Mouse (Mus musculus) cerebral cortex, adult 2 months (tissue): ENCODE measurements around the gene Atn1.

Source experiments
- WGBS: fragments of 180-500 bp; shearing (Covaris S2); methylation state at CpG from one replicate; pipeline ENCODE4 v1.1.7; 2018; 5-methylcytosine and 5-hydroxymethylcytosine counted together

Atn1 gene

DNA sequence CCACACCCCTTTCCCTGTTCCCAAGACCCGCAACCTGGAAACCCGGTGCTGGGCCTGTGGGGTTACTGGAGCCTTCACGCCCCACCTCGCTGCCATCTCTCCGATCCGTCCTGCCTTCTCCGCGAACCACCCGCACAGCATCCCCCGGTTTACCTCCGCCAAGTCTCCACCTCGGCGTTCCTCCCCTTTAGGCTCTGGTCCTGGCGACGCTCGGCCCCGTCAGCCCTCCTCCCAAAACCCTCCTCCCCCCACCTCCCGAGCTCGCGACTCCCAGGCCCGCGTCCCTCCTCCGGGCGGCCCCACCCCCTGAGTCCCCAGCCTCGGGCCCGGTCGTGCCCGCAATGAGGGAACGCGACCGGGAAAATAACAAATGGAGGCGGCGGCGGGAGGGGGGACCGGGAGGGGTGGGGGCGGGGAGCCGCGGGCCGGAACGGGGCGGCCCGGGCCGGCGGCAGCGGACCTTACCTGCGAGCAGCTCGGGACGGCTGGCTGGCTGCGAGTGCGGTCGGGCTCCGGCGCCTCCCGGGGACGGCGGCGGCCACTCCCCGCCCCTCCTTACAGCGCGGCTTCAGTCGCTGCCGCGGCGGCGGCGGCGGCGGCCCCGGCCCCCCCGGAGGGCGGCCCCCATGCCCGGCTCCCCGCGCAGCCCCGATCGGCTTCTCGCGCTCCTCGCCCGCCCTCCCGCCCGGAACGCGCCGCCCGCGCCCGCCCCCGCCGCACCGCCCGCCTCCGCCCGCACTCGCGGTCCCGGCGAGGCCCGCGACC is at the start of gene Atn1, which contains the start of gene Gm45234:
Gene Atn1, minus strand, starts transcription at position 694 of the 765 bp plus-strand sequence.
Gene Gm45234, minus strand, starts transcription at position 191 of the 765 bp plus-strand sequence.
- 1% methylated on average over 77 of the region's 100 CpGs for WGBS

DNA sequence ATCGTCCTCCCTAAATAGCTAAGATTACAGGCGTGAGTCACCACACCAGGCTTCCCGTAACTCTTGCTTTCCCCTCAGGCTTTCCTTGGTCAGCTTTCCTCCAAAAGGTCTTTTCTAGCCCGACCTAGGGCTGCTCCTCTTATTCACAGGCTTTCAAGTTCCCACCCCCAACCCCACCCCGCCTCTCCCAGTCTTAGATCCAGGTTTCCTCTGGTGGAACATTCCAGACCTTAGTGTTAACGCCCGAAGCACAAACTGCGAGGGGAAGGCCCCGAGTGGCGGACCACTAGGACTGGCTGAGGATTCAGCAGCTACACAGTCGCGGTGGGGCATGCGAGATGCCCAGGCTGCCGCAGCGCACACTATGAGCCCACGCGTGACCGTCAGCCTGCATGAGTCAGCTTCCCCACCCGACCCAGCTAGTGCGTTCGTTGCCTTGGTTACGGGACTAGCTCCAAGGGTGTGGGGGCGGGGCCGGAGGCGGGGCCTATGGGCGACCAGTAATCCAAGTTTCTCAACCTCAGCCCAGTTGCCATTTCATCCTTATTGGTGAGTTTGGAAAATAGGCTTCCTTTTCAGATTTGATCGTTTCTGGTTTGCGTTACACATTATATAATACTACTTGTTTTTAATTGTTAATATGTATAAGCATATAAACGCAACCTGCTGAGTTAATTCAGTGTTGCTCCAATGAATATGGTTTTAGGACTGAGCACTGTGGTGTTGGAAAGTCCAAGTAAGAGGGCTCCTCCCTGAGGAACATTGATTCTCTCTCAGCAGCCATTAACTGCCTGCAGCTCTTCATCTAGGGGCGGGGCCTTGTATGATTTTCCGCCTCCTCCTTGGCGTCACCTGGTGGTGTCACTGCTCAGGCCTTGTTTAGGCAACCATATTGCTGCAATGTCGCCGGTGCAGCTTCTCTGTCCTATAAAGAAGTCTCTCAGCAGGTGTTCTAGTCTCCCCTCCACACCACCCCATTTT is 49.3 kb upstream of the Atn1 start:
- 2% methylated on average over 34 of the region's 34 CpGs for WGBS

DNA sequence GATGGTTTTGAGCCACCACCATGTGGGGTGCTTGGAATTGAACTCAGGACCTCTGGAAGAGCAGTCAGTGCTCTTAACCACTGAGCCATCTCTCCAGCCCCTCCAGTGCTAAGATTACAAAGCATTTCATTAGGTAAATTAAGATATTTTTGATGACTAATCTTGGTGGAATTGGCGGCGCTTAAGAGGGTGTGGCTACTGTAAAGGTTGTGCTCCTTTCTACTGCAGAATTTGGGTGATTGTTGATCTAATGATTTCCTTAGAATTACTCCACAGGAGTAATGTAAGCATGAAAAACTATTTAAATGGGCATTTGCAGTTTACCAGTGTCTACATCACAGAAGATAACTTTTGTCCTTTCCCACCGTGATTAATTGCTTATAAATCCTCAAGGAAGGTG is 48.0 kb upstream of the Atn1 start:
- 81% methylated on average over 3 of the region's 3 CpGs for WGBS

DNA sequence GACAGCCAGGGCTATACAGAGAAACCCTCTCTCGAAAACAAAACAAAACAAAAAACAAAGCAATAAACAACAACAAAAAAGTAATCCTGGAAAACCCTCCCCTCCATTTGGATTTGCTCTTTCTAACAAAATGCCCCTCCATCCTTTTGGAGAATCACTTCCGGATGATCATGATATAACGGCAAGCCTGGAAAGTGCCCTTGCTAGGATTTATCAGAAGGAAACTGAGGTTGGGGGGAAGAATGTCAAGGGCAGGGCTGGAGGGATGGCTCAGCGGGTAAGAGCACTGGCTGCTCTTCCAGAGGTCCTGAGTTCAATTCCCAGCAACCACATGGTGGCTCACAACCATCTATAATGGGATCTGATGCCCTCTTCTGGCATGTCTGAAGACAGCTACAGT is 47.4 kb upstream of the Atn1 start:
- WGBS: 94% methylated on average over 4 of the region's 4 CpGs

DNA sequence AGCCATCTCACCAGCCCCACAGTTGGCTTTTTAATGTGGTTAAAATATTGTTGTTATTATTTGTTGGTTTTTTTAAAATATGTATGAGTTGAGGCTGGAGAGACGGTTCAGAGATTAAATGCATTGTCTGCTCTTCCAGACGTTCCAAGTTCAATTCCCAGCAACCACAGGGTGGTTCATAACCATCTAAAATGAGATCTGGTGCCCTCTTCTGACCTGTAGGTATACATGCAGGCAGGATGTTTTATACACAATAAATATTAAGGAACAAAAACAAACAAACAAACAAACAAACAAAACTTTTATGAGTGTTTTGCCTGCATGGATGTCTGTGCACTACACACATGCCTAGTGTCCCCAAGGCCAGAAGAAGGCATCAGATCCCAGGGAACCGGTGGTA is 46.7 kb upstream of the Atn1 start:
- WGBS: 70% methylated on average over 3 of the region's 3 CpGs

DNA sequence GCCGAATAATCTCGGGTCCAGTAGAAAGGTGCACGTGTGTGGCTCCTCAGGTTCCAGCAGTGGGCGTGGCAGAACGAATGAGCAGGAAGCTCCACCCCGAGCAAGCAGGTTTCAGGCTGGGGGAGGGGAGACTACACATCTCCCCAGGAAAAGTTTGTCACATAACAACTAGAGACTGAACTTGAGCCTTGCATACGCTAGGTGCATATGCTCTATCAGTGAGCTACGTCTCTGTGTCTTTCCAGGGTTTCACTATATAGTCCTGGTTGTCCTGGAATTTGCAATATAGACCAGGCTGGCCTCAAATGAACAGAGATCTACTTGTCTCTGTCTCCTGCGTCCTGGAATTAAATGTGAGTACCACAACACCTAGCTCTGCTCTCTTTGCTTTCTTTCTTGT is 46.1 kb upstream of the Atn1 start:
- 31% methylated on average over 6 of the region's 9 CpGs for WGBS

DNA sequence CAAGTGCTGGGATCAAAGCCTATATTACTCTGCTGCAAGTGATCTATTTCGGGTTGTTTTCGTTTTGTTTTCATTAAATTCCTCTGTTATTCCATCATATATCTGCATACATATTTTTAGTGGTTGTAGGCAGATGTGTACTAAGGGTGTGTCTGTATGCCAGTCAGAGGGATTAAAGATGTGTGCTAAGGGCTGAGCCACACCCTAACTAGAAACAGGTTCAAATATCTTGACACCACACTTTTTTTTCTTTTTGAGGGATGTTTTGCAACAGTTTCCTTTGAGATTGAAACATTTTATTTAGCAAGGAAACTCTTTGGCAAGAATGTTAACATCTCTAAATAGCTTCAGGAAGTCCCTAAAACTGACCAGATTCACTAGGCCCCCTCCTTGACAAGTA is 39.9 kb upstream of the Atn1 start:
- 63% methylated on average over 2 of the region's 2 CpGs for whole genome bisulfite sequencing

DNA sequence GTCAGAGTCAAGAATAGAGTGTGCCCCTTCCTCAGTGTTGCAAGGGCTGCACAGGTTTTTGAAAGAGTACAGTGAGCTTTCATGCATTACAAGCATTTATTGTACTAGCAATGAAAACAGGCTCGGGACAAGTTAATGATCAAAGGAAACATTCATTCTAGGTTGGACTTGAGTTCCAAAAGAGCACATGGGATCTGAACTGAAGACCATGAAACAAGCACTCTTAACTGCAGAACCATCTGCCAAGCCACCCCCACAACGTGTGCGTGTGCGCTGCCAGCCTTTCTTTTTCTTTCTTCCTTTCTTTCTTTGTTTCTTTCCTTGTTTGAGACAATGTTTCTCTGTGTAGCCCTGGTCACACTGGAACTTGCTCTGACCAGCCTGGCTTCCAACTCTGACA is 39.5 kb upstream of the Atn1 start:
- WGBS: 29% methylated on average over 4 of the region's 4 CpGs

DNA sequence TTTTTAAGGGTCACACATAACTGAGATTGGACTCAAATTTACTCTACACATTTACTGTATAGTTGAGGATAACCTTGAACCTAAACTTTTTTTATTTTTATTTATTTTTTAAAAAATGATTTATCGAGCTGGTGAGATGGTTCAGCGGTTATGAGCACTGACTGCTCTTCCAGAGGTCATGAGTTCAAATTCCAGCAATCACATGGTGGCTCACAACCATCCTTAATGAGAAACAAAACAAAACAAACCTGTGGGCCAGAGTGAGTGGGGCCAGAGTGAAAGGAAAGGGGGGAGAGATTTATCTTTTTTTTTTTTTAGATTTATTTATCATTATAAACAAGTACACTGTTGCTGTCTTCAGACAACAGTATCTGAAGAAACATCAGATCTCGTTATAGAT is 35.6 kb upstream of the Atn1 start:
- 87% methylated on average over 3 of the region's 3 CpGs for WGBS

DNA sequence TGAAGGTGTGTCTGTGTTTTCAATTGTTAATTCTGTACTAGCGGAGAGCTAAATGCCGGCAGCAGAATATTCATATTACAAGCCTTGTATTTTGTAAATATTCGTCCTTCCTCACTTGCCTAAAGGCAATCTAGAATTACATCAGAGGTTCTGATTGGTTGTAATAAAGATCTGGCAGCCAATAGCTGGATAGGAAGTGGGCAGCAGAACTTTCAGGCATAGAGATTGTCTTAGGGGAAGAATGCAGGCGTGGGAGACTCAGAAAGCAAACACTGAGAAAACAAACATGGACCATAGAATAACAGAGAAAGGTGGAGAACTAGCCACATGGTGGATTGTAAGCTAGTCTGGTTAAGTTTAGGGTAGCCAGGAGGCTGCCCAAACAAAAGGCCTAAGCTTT is 33.8 kb upstream of the Atn1 start:
- 58% methylated on average over 4 of the region's 4 CpGs for WGBS

DNA sequence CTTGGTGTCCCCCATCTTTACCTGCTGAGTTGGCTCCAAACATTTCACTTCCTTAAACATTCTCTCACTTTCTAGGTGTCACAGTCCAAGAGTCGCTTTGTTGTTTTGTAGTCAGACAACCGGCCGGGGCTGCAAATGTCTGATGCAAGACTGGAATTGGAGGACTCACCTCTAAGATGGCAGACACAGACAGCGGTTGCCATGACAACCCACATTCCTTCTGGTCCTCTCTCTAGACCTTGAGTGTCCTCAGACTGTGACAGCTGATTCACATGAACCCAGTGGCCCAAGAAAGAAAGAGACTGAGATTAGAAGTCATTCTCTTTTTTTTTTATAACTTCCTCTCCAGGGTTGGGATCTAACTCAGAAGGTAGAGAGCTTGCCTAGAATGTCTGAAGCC is 33.2 kb upstream of the Atn1 start:
- WGBS: 84% methylated on average over 4 of the region's 4 CpGs

DNA sequence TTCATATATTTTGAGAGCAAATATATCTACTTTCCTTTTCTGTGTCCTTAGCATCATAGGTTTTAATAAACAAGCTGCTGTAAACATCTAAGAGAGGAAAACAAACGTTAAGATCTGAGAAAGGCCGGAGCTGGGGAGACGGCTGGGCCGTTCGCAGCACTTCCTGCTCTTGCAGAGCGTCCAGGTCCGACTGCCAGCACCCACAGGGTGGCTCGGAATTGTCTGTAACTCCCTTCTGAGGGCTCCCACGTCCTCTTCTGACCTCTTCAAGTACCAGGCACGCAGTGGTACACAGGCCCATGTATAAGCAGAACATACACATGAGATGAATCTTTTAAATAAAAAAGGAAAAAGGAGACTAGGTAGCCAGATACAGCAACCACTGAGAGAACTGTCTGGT is 31.4 kb upstream of the Atn1 start:
- WGBS: 75% methylated on average over 10 of the region's 10 CpGs

DNA sequence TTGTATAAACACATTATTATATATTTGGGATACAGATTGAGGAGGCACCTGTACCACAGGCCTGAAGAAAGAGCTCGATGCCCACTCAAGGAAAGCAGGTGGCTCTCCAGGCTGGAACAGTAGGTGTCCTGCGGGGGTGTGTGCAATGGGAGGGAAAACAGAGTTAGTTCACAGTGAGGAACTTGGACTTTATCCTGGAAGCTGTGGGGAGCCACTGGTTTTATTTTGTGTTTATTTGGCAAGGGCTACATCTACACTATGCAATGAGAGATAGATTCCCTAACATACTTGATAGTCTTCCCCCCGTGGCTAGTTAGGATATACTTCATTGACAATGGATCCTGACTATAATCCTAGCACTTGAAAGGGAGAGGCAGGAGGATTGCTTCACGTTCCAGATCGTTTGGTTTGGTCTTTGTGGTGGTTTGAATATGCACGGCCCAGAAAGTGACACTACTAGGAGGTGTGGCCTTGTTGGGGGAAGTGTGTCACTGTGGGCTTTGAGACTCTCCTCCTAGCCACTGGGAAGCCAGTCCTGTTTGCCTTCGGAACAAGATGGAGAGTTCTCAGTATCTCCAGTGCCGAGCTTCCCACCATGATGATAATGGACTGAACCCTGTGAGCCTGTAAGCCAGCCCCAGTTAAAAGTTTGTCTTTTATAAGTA is 30.6 kb upstream of the Atn1 start:
- 38% methylated on average over 8 of the region's 8 CpGs for WGBS

DNA sequence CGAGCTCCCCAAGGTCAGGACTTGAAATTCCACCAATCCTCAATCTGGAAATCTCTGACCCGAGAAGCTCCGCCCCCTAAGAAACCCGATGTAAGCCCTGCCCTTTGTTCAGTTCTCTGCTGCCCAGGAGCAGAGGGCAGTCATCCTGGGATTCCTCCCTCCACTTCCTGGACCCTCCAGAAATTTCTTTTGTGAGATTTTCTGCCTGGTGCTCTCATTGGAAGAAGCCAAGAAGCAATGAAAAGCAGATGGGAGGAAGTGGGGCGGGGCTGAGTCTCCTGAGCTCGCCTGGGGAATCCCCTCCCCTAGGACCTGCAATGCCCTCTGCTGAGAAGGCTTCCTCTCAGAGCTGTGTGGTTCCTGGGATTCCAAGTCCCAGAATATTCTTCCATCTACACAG is 26.1 kb upstream of the Atn1 start:
- WGBS: 27% methylated on average over 6 of the region's 6 CpGs

DNA sequence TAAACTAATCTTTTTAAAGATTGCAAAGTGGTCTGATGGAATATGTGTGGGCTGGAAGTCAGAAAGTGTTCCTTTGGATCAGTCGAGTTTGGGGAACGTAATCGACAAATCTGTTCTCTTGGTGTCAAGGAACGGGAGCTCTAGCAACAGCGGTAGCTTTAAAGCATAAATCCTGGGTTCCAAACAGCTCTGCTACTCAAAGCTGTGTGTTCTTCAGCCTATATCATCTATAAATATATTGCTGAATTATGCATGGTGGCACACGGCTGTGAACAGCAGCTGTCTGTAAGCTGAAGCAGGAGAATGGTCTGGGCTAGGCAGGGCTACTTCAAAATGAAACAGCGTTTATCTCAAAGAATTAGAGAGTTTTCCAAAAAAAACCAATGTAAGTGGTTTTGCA is 24.6 kb upstream of the Atn1 start:
- 55% methylated on average over 7 of the region's 7 CpGs for WGBS

DNA sequence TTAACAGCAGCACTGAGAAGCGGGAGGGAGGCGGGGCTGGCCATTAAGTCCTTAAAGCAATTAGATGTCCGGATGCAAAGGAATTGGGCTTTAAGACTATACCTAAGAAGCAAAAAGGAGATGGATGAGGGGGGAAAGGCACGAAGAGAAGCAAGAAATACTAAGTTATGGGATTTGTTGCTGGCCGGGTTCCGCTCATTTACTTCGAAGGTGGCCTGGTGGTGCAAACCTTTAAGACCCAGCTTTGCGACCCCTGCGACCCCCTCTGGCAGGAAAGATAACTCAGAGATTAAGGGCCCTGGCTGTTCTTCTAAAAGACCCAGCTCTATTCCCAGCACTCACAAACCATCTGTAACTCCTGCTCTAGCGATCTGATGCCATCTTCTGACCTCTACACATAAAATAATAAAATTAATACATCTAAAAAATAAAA is 23.7 kb upstream of the Atn1 start:
- 17% methylated on average over 10 of the region's 10 CpGs for WGBS

DNA sequence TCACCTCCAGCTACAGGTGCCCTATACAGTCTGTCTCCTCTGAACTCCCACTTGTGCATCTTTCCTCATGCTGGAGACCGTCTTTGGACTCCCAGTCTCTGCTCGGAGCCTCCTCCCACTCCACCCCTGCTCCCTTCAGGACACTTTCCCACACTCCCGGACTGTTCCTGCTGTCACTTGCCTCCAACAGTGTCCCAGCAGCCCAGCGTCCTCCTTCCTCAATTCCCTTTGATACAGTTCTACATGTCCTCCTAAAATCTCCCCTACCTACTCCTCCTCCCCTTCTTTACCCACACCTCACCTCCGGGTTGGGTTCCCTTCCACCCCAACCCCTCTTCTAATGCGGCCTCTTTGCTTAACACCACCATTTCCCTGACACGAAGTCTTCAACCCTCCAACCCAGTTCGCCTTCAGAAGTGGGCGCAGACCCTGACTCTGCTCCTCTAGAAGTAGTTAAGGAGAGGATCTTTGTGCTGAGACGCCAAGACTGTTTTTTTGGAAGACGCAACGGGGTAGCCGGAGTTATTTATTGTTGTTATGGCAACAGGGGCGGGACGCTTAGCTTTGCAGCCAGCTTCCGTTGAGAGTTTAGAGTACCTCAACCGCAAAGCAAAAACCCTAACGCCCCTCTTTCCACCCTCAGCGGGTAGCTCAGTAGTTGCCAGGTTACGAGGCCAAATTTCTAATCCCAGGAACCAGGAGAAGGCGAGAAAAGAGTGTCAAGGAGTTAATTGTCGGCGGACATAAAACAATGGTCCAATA is 23.1 kb upstream of the Atn1 start, which contains the start of gene Lrrc23:
Gene Lrrc23, minus strand, starts transcription at position 506 of the 762 bp plus-strand sequence.
- WGBS: 7% methylated on average over 23 of the region's 23 CpGs

DNA sequence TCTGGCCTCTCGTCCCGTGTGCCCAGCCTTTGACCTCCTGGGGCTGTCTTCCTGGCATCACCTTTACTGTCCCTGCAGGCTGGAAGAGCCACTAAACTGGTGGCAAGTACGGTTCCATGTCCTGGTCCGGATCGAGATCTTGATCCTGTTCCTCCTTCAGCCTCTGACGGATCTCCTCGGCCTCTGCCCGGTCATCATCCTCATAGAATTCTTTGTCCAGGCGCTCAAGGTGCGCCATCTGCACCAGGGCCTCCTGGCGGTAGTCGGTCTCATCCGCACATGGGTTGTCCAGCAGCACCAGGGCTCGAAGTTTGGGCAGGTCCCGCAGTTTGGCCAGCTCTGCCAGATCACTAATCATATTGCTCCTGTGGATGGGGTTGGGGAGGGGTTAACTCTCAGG is 14.2 kb upstream of the Atn1 start:
- WGBS: 94% methylated on average over 15 of the region's 15 CpGs

DNA sequence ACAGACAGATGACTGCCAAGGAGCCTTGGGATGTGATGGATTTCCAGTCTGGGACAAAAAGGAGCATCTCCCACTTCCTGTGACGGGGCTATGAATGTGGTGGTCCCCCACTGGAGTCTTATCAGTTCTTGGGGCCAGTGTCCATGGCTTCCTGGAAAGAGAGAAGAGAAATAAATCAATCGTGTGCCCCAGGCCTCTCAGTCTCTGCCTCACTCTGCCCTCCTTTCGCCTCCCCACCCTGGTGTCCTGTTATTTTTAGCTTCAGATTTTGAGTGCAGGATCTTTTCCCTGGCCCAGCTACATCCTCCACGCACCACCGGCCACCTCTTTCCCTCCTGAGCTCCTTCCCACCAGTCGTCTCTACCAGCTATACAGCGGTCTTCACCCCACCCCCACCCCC is 13.7 kb upstream of the Atn1 start:
- 52% methylated on average over 7 of the region's 7 CpGs for WGBS

DNA sequence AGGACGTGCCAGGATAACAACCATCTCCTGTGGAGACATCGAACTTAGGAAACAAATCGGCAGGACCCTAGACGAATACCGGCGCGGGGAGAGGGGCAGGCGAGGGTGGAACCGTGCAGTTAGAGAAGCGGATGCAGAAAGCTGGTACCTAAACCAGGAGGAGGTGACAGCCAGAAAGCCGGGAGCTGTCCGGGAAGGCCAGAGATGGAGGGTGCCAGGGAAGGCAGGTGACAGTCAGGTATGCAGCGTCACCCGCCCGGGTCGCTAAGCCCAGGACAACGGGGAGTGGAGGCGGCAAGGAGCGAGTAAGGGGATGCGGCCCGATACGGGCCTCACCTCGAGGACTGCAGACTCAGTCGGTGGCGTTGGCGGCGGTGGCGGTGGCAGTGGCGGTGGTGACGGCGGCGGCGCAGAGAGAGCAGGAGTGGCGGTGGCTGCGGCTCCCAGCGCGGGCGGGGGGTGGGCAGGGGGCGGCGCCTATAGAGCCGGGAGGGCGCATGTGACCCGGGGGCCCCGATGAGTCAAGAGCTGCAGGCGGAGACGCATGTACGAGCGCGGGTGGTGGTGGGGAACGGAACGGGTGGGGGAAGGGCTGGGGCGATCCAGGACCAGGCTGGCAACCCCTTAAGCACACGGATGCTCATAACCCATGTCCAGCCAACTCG is 12.9 kb upstream of the Atn1 start, which contains the start of gene Eno2:
Gene Eno2, minus strand, starts transcription at position 573 of the 665 bp plus-strand sequence.
- under 1% methylated on average over 54 of the region's 54 CpGs for WGBS

DNA sequence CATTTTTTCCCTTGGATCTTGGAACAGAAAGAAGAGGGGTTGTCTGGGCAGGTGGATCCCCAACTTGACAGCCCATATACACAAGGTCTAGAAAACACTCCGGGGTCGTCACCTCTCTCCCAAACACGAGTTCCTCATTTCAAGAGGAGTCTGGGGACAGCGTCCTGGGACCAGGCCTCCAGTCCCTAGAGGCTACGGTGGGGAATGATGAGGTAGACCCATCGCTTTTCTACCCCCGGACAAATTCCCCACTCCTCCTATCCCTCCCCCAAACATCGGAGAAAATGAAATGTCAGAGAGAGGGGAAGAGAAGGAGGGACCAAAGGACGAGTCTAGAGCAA is 12.3 kb upstream of the Atn1 start:
- WGBS: 10% methylated on average over 9 of the region's 9 CpGs
